Mouse (Mus musculus) ES-E14 (cell line): ENCODE measurements around the gene Atxn2l.

Experiments used
- CHD2 ChIP-seq: IDR thresholded peaks from 2 replicates; pipeline ENCODE4 v1.6.1; 2014; ENCODE audit warnings: mild to moderate bottlenecking, low read depth, low read length, inconsistent platforms
- HCFC1 ChIP-seq: IDR thresholded peaks from 2 replicates; pipeline ENCODE4 v1.6.1; 2012; ENCODE audit warnings: low read length, inconsistent platforms, borderline replicate concordance; ENCODE audit not compliant: insufficient read depth

GRCm38 (mm10) chr7:126458225-126458624 lies 45.0 kb downstream of the Atxn2l start:
- TF ChIP-seq HCFC1 (no peak), CHD2 (no peak)
